In genomic region chr13:21114121-21114520, GRCm38 (mm10) we compare ENCODE assay signal across 36 mouse cellular contexts. TPM values are rescaled to one million over a fixed set of nuclear protein-coding genes. Genes with fewer than 3 reads are reported as not detected.
DNase-seq lines count a peak whose midpoint lies in the region; ATAC-seq and TF ChIP-seq lines count a peak whose summit lies in the region.
"Had no signal": no experiment of that assay in that cellular context is flagged by ENCODE, and none has a peak within 500 bp of the region (broad histone marks: within the 10 kb centered on the region; RNA-seq: fewer than 3 reads in every experiment).

No protein-coding gene starts in this region.

- TF ChIP-seq POLR2A in MEL (IDR thresholded peaks at IDR 0.05; ENCODE audit: control insufficient read depth in 1 of 2, insufficient read depth in 1 of 2, low read depth in 1 of 2, low read length in 2 of 2, poor library complexity in 1 of 2): no peak

- DNase-seq in 416B (ENCODE audit: low read depth) (peak; percentile 14), MEL (ENCODE audit: low read depth, low spot score) (peak; percentile 12)
- DNase-seq in liver, embryonic 14.5 days (ENCODE audit: low read depth in 3 of 3, low spot score in 3 of 3): no peak
- no peak for DNase-seq in liver, postnatal 0 days
- no peak for DNase-seq in layer of hippocampus, adult 8-10 months (ENCODE audit: low spot score in 2 of 2)
- no peak for DNase-seq in gastrocnemius, postnatal 25 days
- DNase-seq in layer of hippocampus, adult 11-12 months (ENCODE audit: low spot score): no peak
- no peak for DNase-seq in left cerebral cortex, postnatal 14 days (ENCODE audit: low spot score in 2 of 2)
- DNase-seq: adrenal gland, adult 2 months; adrenal gland, postnatal 14 days; cerebellum, adult 11 months; cerebellum, adult 2 months; cerebellum, adult 9-11 months; cerebellum, postnatal 25 days; embryo, embryonic 11 days; gastrocnemius, postnatal 10 days; heart, adult 11 months had no signal

- no peaks in the 10 kb centered on the region for H3K27me3 ChIP-seq in MEL (ENCODE audit: control insufficient read depth in 1 of 2, insufficient read depth in 2 of 2, low read length in 2 of 2)
- no peaks in the 10 kb centered on the region for H3K27me3 ChIP-seq in liver, embryonic 14.5 days (ENCODE audit: control insufficient read depth, insufficient read depth, low read length)
- H3K27me3 ChIP-seq in liver, postnatal 0 days (ENCODE audit: insufficient read depth, low read length): no peaks in the 10 kb centered on the region
- H3K27me3 ChIP-seq: embryonic facial prominence, embryonic 13.5 days; forebrain, embryonic 13.5 days; hindbrain, embryonic 12.5 days; hindbrain, embryonic 15.5 days had no signal

- 20% methylated on average over 4 of the region's 4 CpGs for WGBS in liver, embryonic 14.5 days (ENCODE audit: insufficient replicate concordance)
- 40% methylated on average over 4 of the region's 4 CpGs for WGBS in liver, postnatal 0 days (ENCODE audit: insufficient replicate concordance)

- no peaks in the 10 kb centered on the region for H3K9me3 ChIP-seq in MEL (replicated peaks; ENCODE audit: insufficient read depth, low read length)
- H3K9me3 ChIP-seq in liver, embryonic 14.5 days (ENCODE audit: control insufficient read depth, low read length): no peaks in the 10 kb centered on the region
- H3K9me3 ChIP-seq in liver, postnatal 0 days (ENCODE audit: low read length): no peaks in the 10 kb centered on the region
- H3K9me3 ChIP-seq: embryonic facial prominence, embryonic 10.5 days; embryonic facial prominence, embryonic 13.5 days; forebrain, embryonic 13.5 days; hindbrain, embryonic 12.5 days; hindbrain, embryonic 15.5 days had no signal

- 0 out of 4 replicates have a peak, but pooled peaks have one; percentile 12 to 17 for TF ChIP-seq EP300 in MEL (IDR thresholded peaks at IDR 0.05; ENCODE audit: low read depth in 1 of 2, low read length in 2 of 2)
- peak; percentile 63 for TF ChIP-seq EP300 in liver, embryonic 14.5 days (IDR thresholded peaks at IDR 0.05; ENCODE audit: low read depth)
- peak; percentile 37; the same call in 1 of the 2 replicates for TF ChIP-seq EP300 in liver, postnatal 0 days (IDR thresholded peaks at IDR 0.05; ENCODE audit: low read depth)

- H3K4me3 ChIP-seq in MEL (ENCODE audit: control insufficient read depth in 1 of 2, insufficient read depth in 1 of 2, low read depth in 2 of 2, low read length in 2 of 2): no peak overlapping the region
- H3K4me3 ChIP-seq in liver, embryonic 14.5 days (ENCODE audit: insufficient read depth in 1 of 2, low read depth in 2 of 2, low read length in 2 of 2): no peak overlapping the region
- no peak overlapping the region for H3K4me3 ChIP-seq in liver, postnatal 0 days (ENCODE audit: low read depth, low read length)
- H3K4me3 ChIP-seq: embryonic facial prominence, embryonic 10.5 days; embryonic facial prominence, embryonic 13.5 days; erythroblast, embryonic 14.5 days; forebrain, embryonic 13.5 days; hindbrain, embryonic 12.5 days; hindbrain, embryonic 15.5 days had no signal

- TF ChIP-seq RAD21 in MEL (IDR thresholded peaks at IDR 0.05; ENCODE audit: low read depth, low read length): no peak

- H3K27ac ChIP-seq in MEL (ENCODE audit: control insufficient read depth, low read depth, low read length): no peak overlapping the region
- no peak overlapping the region for H3K27ac ChIP-seq in liver, embryonic 14.5 days
- no peak overlapping the region for H3K27ac ChIP-seq in liver, postnatal 0 days (ENCODE audit: low read depth)
- H3K27ac ChIP-seq: embryonic facial prominence, embryonic 10.5 days; embryonic facial prominence, embryonic 13.5 days; forebrain, embryonic 13.5 days; hindbrain, embryonic 12.5 days; hindbrain, embryonic 15.5 days had no signal

- peak; percentile 70 for ATAC-seq in liver, embryonic 14.5 days (ENCODE audit: insufficient read depth)
- ATAC-seq in liver, postnatal 0 days: 0 out of 2 replicates have a peak, but pooled peaks have one; percentile 23
- ATAC-seq: forebrain, embryonic 13.5 days; forebrain, embryonic 16.5 days had no signal

- no peaks in the 10 kb centered on the region for H3K36me3 ChIP-seq in MEL (ENCODE audit: control insufficient read depth in 1 of 2, insufficient read depth in 2 of 2, low read length in 2 of 2)
- H3K36me3 ChIP-seq in liver, embryonic 14.5 days (replicated peaks; ENCODE audit: control insufficient read depth, insufficient read depth, low read depth): no peaks in the 10 kb centered on the region
- no peaks in the 10 kb centered on the region for H3K36me3 ChIP-seq in liver, postnatal 0 days (replicated peaks; ENCODE audit: insufficient read depth, low read length)
- H3K36me3 ChIP-seq: embryonic facial prominence, embryonic 10.5 days; embryonic facial prominence, embryonic 13.5 days; hindbrain, embryonic 12.5 days; hindbrain, embryonic 15.5 days had no signal

- H3K4me1 ChIP-seq in MEL (ENCODE audit: control insufficient read depth in 1 of 2, insufficient read depth in 2 of 2, low read length in 2 of 2): no peaks in the 10 kb centered on the region
- no peaks in the 10 kb centered on the region for H3K4me1 ChIP-seq in liver, embryonic 14.5 days (replicated peaks; ENCODE audit: control insufficient read depth in 2 of 2, insufficient read depth in 2 of 2, low read length in 1 of 2)
- no peaks in the 10 kb centered on the region for H3K4me1 ChIP-seq in liver, postnatal 0 days (ENCODE audit: insufficient read depth)
- H3K4me1 ChIP-seq: embryonic facial prominence, embryonic 10.5 days; embryonic facial prominence, embryonic 13.5 days; forebrain, embryonic 13.5 days; hindbrain, embryonic 12.5 days; hindbrain, embryonic 15.5 days had no signal

- no peak for TF ChIP-seq CTCF in MEL (IDR thresholded peaks at IDR 0.05 in 2 of 3, conservative IDR thresholded peaks at IDR 0.05 in 1 of 3; ENCODE audit: control insufficient read depth in 1 of 3, insufficient read depth in 1 of 3, low read depth in 2 of 3, low read length in 3 of 3, poor library complexity in 1 of 3, severe bottlenecking in 1 of 3)
- no peak for TF ChIP-seq CTCF in liver, embryonic 14.5 days (IDR thresholded peaks at IDR 0.05; ENCODE audit: low read depth)
- TF ChIP-seq CTCF in liver, postnatal 0 days (IDR thresholded peaks at IDR 0.05; ENCODE audit: low read depth): no peak

- H3K9ac ChIP-seq in MEL (ENCODE audit: control insufficient read depth, low read depth, low read length, poor library complexity, severe bottlenecking): no peak overlapping the region
- H3K9ac ChIP-seq in liver, embryonic 14.5 days (replicated peaks): no peak overlapping the region
- H3K9ac ChIP-seq in liver, postnatal 0 days (replicated peaks): no peak overlapping the region
- H3K9ac ChIP-seq: embryonic facial prominence, embryonic 13.5 days; forebrain, embryonic 13.5 days; hindbrain, embryonic 12.5 days; hindbrain, embryonic 15.5 days had no signal

- H3K79me2 ChIP-seq in MEL (ENCODE audit: control insufficient read depth, insufficient read depth, low read length, poor library complexity): no peaks in the 10 kb centered on the region

- intact Hi-C loops in left cerebral cortex, postnatal 14 days (cut with DNase I): no loop called here

- no peak overlapping the region for H3K4me2 ChIP-seq in liver, embryonic 14.5 days (ENCODE audit: low read depth)
- H3K4me2 ChIP-seq in liver, postnatal 0 days (ENCODE audit: low read depth, low read length): no peak overlapping the region
- H3K4me2 ChIP-seq: embryonic facial prominence, embryonic 13.5 days; forebrain, embryonic 13.5 days; heart, embryonic 11.5 days; hindbrain, embryonic 12.5 days; hindbrain, embryonic 15.5 days had no signal

TF ChIP-seq in MEL, 35 proteins besides CTCF, POLR2A, EP300 and RAD21 (continues in another document):
- TF ChIP-seq TCF12 (IDR thresholded peaks at IDR 0.05; ENCODE audit: low read depth, low read length): peak; percentile 53; the same call in 1 of the 2 replicates

RNA-seq across cellular contexts. Expression of gene Olfr1369-ps1, which starts 2.8 kb away (rescaled TPM):
- total RNA-seq in MEL (2012; rRNA removed): not detected in 2 replicates
- polyA plus RNA-seq in MEL (2012; ENCODE audit: insufficient read depth in 1 of 2, insufficient read length in 2 of 2, low read depth in 1 of 2, low replicate concordance in 2 of 2, missing spikeins in 1 of 2): under 1 TPM in 1 of 2 experiments, not detected in 1; 0.74 TPM
- not detected in 2 replicates for polyA plus RNA-seq in liver, embryonic 14.5 days (2012; rRNA removed)
- polyA plus RNA-seq in liver, embryonic 14.5 days (2014; fragmentation: Nextera tagmentation; extraction: Ambion mirVana): 0.03 TPM in 1 of 2 replicates, not detected in the other
- not detected in 2 replicates for polyA plus RNA-seq in liver, postnatal 0 days (2015; fragmentation: Nextera tagmentation; extraction: Ambion mirVana)
- total RNA-seq in layer of hippocampus, adult 8-10 months (2022): under 1 TPM in 1 of 4 experiments, not detected in 3; 0.08 TPM
- not detected for total RNA-seq in gastrocnemius, postnatal 25 days (2021)
- total RNA-seq in left cerebral cortex, postnatal 14 days (2021): not detected
- total RNA-seq: adrenal gland, adult 2 months; adrenal gland, postnatal 14 days; adrenal gland, postnatal 4 days; gastrocnemius, adult 18-20 months; gastrocnemius, postnatal 10 days; gastrocnemius, postnatal 4 days; heart, adult 8-10 months; heart, postnatal 25 days; hematopoietic stem cell, adult 5-6 weeks had no signal
- polyA plus RNA-seq: adrenal gland, adult 2 months; C2C12; cerebellum, adult 2 months; cortical plate, adult 2 months; erythroblast, embryonic 14.5 days; forebrain, embryonic 16.5 days; heart, embryonic 14.5 days; heart, postnatal 0 days; hindbrain, embryonic 15.5 days had no signal

RNA-seq across cellular contexts. Expression of gene Olfr263, which starts 15.3 kb away (rescaled TPM):
- total RNA-seq in MEL (2012; rRNA removed): not detected in 2 replicates
- not detected for polyA plus RNA-seq in MEL (2012; ENCODE audit: insufficient read depth in 1 of 2, insufficient read length in 2 of 2, low read depth in 1 of 2, low replicate concordance in 2 of 2, missing spikeins in 1 of 2)
- not detected in 2 replicates for polyA plus RNA-seq in liver, embryonic 14.5 days (2012; rRNA removed)
- not detected in 2 replicates for polyA plus RNA-seq in liver, embryonic 14.5 days (2014; fragmentation: Nextera tagmentation; extraction: Ambion mirVana)
- not detected in 2 replicates for polyA plus RNA-seq in liver, postnatal 0 days (2015; fragmentation: Nextera tagmentation; extraction: Ambion mirVana)
- total RNA-seq in layer of hippocampus, adult 8-10 months (2022): not detected
- not detected for total RNA-seq in gastrocnemius, postnatal 25 days (2021)
- not detected for total RNA-seq in left cerebral cortex, postnatal 14 days (2021)
- total RNA-seq: adrenal gland, adult 2 months; adrenal gland, postnatal 14 days; adrenal gland, postnatal 4 days; ES-E14; gastrocnemius, adult 18-20 months; gastrocnemius, postnatal 10 days; gastrocnemius, postnatal 4 days; heart, adult 8-10 months; heart, postnatal 25 days; hematopoietic stem cell, adult 5-6 weeks had no signal
- polyA plus RNA-seq: adrenal gland, adult 2 months; C2C12; cerebellum, adult 2 months; cortical plate, adult 2 months; embryonic facial prominence, embryonic 10.5 days; embryonic facial prominence, embryonic 13.5 days; erythroblast, embryonic 14.5 days; forebrain, embryonic 13.5 days; forebrain, embryonic 16.5 days; heart, embryonic 11.5 days; heart, embryonic 14.5 days; heart, postnatal 0 days; hindbrain, embryonic 12.5 days; hindbrain, embryonic 15.5 days had no signal

RNA-seq across cellular contexts. Expression of gene Olfr1368, which starts 31.5 kb away (rescaled TPM):
- not detected in 2 replicates for total RNA-seq in MEL (2012; rRNA removed)
- not detected for polyA plus RNA-seq in MEL (2012; ENCODE audit: insufficient read depth in 1 of 2, insufficient read length in 2 of 2, low read depth in 1 of 2, low replicate concordance in 2 of 2, missing spikeins in 1 of 2)
- polyA plus RNA-seq in liver, embryonic 14.5 days (2012; rRNA removed): not detected in 2 replicates
- not detected in 2 replicates for polyA plus RNA-seq in liver, embryonic 14.5 days (2014; fragmentation: Nextera tagmentation; extraction: Ambion mirVana)
- not detected in 2 replicates for polyA plus RNA-seq in liver, postnatal 0 days (2015; fragmentation: Nextera tagmentation; extraction: Ambion mirVana)
- not detected for total RNA-seq in layer of hippocampus, adult 8-10 months (2022)
- total RNA-seq in gastrocnemius, postnatal 25 days (2021): not detected
- not detected for total RNA-seq in left cerebral cortex, postnatal 14 days (2021)
- total RNA-seq: adrenal gland, adult 2 months; adrenal gland, postnatal 14 days; adrenal gland, postnatal 4 days; ES-E14; gastrocnemius, adult 18-20 months; gastrocnemius, postnatal 10 days; gastrocnemius, postnatal 4 days; heart, adult 8-10 months; heart, postnatal 25 days; hematopoietic stem cell, adult 5-6 weeks had no signal
- polyA plus RNA-seq: adrenal gland, adult 2 months; C2C12; cerebellum, adult 2 months; cortical plate, adult 2 months; embryonic facial prominence, embryonic 10.5 days; embryonic facial prominence, embryonic 13.5 days; erythroblast, embryonic 14.5 days; forebrain, embryonic 13.5 days; forebrain, embryonic 16.5 days; heart, embryonic 11.5 days; heart, embryonic 14.5 days; heart, postnatal 0 days; hindbrain, embryonic 12.5 days; hindbrain, embryonic 15.5 days had no signal

RNA-seq across cellular contexts. Expression of gene Olfr1370, which starts 39.4 kb away (rescaled TPM):
- total RNA-seq in MEL (2012; rRNA removed): not detected in 2 replicates
- polyA plus RNA-seq in MEL (2012; ENCODE audit: insufficient read depth in 1 of 2, insufficient read length in 2 of 2, low read depth in 1 of 2, low replicate concordance in 2 of 2, missing spikeins in 1 of 2): not detected
- polyA plus RNA-seq in liver, embryonic 14.5 days (2012; rRNA removed): not detected in 2 replicates
- not detected in 2 replicates for polyA plus RNA-seq in liver, embryonic 14.5 days (2014; fragmentation: Nextera tagmentation; extraction: Ambion mirVana)
- polyA plus RNA-seq in liver, postnatal 0 days (2015; fragmentation: Nextera tagmentation; extraction: Ambion mirVana): not detected in 2 replicates
- not detected for total RNA-seq in layer of hippocampus, adult 8-10 months (2022)
- not detected for total RNA-seq in gastrocnemius, postnatal 25 days (2021)
- not detected for total RNA-seq in left cerebral cortex, postnatal 14 days (2021)
- total RNA-seq: adrenal gland, adult 2 months; adrenal gland, postnatal 14 days; adrenal gland, postnatal 4 days; ES-E14; gastrocnemius, adult 18-20 months; gastrocnemius, postnatal 10 days; gastrocnemius, postnatal 4 days; heart, adult 8-10 months; heart, postnatal 25 days; hematopoietic stem cell, adult 5-6 weeks had no signal
- polyA plus RNA-seq: adrenal gland, adult 2 months; C2C12; cerebellum, adult 2 months; cortical plate, adult 2 months; embryonic facial prominence, embryonic 10.5 days; embryonic facial prominence, embryonic 13.5 days; erythroblast, embryonic 14.5 days; forebrain, embryonic 13.5 days; forebrain, embryonic 16.5 days; heart, embryonic 11.5 days; heart, embryonic 14.5 days; heart, postnatal 0 days; hindbrain, embryonic 12.5 days; hindbrain, embryonic 15.5 days had no signal

Comparison
In these comparisons a context has a peak if more than half of its experiments do, and no peak if none do; other contexts are left out.
1. DNase-seq: peak in 416B (single experiment) and MEL (single experiment); none in liver, embryonic 14.5 days (0 of 3), liver, postnatal 0 days (single experiment), layer of hippocampus, adult 8-10 months (0 of 2), gastrocnemius, postnatal 25 days (single experiment), layer of hippocampus, adult 11-12 months (single experiment) and left cerebral cortex, postnatal 14 days (0 of 2).